Mouse (Mus musculus) olfactory bulb, adult 2 months (tissue): ENCODE measurements at regions not wholly inside any gene's neighbourhood (a gene's known extent, or its start where the extent isn't known, plus 50 kb on each side); places are given as distances from the start of the nearest gene placed in this dataset.

ENCODE experiments used
- H3K27ac ChIP-seq: fragments of 200-500 bp; 2 replicates; pipeline ENCODE4 v1.5.1; 2012; ENCODE audit warnings: low read depth, low read length; ENCODE audit not compliant: insufficient read depth
- H3K4me1 ChIP-seq: fragments of 200-500 bp; 2 replicates; pipeline ENCODE4 v1.6.1; 2012; ENCODE audit warnings: low read length; ENCODE audit not compliant: control insufficient read depth, insufficient read depth
- H3K4me3 ChIP-seq: fragments of 200-500 bp; 2 replicates; pipeline ENCODE4 v1.5.1; 2012; ENCODE audit warnings: mild to moderate bottlenecking, low read depth, low read length, moderate library complexity; ENCODE audit not compliant: insufficient read depth
- CTCF ChIP-seq: fragments of 200-500 bp; IDR thresholded peaks from 2 replicates; pipeline ENCODE4 v1.5.1; 2012; ENCODE audit warnings: low read depth, mild to moderate bottlenecking, low read length, moderate library complexity; ENCODE audit not compliant: insufficient read depth
- POLR2A ChIP-seq: fragments of 200-500 bp; IDR thresholded peaks from 2 replicates; pipeline ENCODE4 v1.6.1; 2012; ENCODE audit warnings: mild to moderate bottlenecking, low read depth, low read length, moderate library complexity; ENCODE audit not compliant: insufficient read depth
- WGBS: fragments of 180-500 bp; shearing (Covaris S2); methylation state at CpG from one replicate; pipeline ENCODE4 v1.1.7; 2018; 5-methylcytosine and 5-hydroxymethylcytosine counted together

GRCm38 (mm10) chr3:38653928-38654327, 169.3 kb upstream of the Ankrd50 start:
- 60% methylated on average over 4 of the region's 4 CpGs for WGBS
- no peak overlapping the region for H3K4me3 ChIP-seq
- no peaks in the 10 kb centered on the region for H3K4me1 ChIP-seq
- H3K27ac ChIP-seq = no peak overlapping the region
- TF ChIP-seq POLR2A (no peak), CTCF (no peak)

DNA sequence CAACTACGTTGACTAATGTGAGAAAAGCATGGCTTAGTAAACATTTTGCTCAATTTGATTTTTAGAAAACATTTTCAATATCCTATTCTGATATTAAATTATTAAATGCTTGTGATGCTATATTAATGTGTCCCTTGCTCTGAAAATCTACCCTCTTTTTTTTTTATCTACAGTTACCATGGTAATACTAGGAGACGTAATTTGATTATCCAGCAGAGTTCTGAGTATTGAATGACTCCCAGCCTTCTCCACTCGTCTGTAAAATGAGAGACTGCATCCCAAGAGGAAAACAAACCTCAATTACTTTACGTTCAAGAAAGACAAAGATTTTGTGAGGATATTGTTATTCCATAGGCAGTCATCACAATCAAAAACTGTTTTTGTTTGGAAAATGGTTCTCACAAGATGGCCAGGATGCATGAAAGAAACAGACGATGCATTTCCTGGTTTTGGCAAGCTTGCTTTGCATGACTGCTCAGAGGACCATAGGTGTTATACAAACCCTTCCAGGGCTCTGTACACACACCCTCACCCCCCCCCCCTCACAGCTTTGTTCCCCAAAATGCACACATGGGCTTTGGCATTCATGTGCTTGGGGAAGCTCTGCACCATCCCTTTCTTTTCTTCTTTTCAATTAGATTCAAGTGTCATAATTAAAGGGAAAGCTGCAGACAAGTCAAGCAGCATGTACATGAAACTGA, 168.5 kb upstream of the Ankrd50 start:
- no peak overlapping the region for H3K4me3 ChIP-seq
- H3K27ac ChIP-seq = no peak overlapping the region
- no peaks in the 10 kb centered on the region for H3K4me1 ChIP-seq
- no peak for TF ChIP-seq CTCF
- no peak for TF ChIP-seq POLR2A
- WGBS = 61% methylated on average over 5 of the region's 5 CpGs

- WGBS = 66% methylated on average over 4 of the region's 4 CpGs
- Histone ChIP-seq H3K4me3 (no peak overlapping the region), H3K4me1 (no peaks in the 10 kb centered on the region), H3K27ac (no peak overlapping the region)
- TF ChIP-seq POLR2A = no peak
- TF ChIP-seq CTCF = no peak
These were observed 165.5 kb upstream of the Ankrd50 start for GRCm38 (mm10) chr3:38650176-38650575.

DNA sequence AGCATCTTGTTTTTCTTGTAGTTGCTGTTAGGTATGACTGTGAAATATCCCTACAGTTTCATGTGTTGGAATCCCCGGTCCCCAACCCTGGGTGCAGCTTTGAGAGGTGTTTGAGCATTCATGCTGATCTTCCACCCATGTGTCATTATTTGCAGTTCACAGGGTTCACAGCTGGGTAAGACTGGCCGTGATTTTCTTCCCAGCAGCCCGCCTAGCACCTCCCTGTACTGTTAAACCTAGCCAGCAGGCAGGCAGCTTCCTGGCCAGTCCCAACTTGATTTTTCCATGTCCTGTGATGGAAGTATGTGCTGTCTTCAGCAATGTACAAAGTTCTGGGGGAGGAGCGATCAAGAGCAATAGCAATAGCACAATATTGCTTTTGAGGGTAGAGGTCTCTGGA, 164.0 kb upstream of the Ankrd50 start:
- Histone ChIP-seq H3K4me1 (no peaks in the 10 kb centered on the region), H3K4me3 (no peak overlapping the region), H3K27ac (no peak overlapping the region)
- TF ChIP-seq CTCF (no peak), POLR2A (no peak)
- WGBS = 90% methylated on average over 4 of the region's 4 CpGs

- no peak overlapping the region for H3K27ac ChIP-seq
- no peaks in the 10 kb centered on the region for H3K4me1 ChIP-seq
- WGBS = 91% methylated on average over 7 of the region's 7 CpGs
- H3K4me3 ChIP-seq = no peak overlapping the region
- TF ChIP-seq CTCF (no peak), POLR2A (no peak)
These were observed 163.2 kb upstream of the Ankrd50 start for GRCm38 (mm10) chr3:38647737-38648330.

GRCm38 (mm10) chr3:38641733-38642132, 157.1 kb upstream of the Ankrd50 start:
- H3K4me3 ChIP-seq = no peak overlapping the region
- no peak overlapping the region for H3K27ac ChIP-seq
- TF ChIP-seq CTCF = no peak
- TF ChIP-seq POLR2A = no peak
- WGBS = 50% methylated on average over 1 of the region's 1 CpGs
- H3K4me1 ChIP-seq = no peaks in the 10 kb centered on the region

DNA sequence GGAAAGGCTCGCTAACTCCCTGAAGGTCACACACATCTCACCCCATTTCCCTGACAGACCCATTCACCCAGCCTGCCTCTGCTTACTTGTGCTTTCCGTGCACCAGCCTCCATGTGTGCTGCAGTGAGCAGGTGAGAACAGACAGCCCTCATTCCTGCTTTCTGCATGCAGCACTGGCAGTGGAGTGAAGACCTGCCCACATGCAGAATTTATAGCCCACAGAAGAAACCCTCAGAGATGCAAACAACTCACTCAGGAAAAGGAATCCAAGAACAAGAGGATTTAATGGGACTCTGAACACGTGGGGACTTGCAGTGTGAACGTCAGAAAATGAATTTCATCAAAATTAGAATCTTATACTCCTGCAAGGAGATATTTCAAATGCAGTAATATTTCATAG, 152.2 kb upstream of the Ankrd50 start:
- no peak for TF ChIP-seq POLR2A
- TF ChIP-seq CTCF = no peak
- 86% methylated on average over 4 of the region's 4 CpGs for WGBS
- Histone ChIP-seq H3K4me1 (0 out of 2 replicates have a peak, but pooled peaks cover 2% of the 10 kb centered on the region), H3K4me3 (no peak overlapping the region), H3K27ac (no peak overlapping the region)

- TF ChIP-seq POLR2A (no peak), CTCF (no peak)
- WGBS = 70% methylated on average over 7 of the region's 7 CpGs
- no peak overlapping the region for H3K27ac ChIP-seq
These were observed 148.7 kb upstream of the Ankrd50 start for GRCm38 (mm10) chr3:38633347-38633746.

GRCm38 (mm10) chr3:38625575-38626184, 141.0 kb upstream of the Ankrd50 start:
- Histone ChIP-seq H3K4me3 (no peak overlapping the region), H3K4me1 (no peaks in the 10 kb centered on the region), H3K27ac (no peak overlapping the region)
- TF ChIP-seq POLR2A (no peak), CTCF (no peak)
- WGBS = 81% methylated on average over 12 of the region's 12 CpGs

More at GRCm38 (mm10) chr3:38633347-38633746, 148.7 kb upstream of the Ankrd50 start:
- Histone ChIP-seq H3K4me3 (no peak overlapping the region), H3K4me1 (0 out of 2 replicates have a peak, but pooled peaks cover 2% of the 10 kb centered on the region)
